Comparison of ENCODE assay signal across 29 mouse cellular contexts in genomic region chr14:122908075-122908474, GRCm38 (mm10). TPM values are rescaled to one million over a fixed set of nuclear protein-coding genes. Genes with fewer than 3 reads are reported as not detected.
DNase-seq lines count a peak whose midpoint lies in the region; ATAC-seq and TF ChIP-seq lines count a peak whose summit lies in the region.
"Had no signal": no experiment of that assay in that cellular context is flagged by ENCODE, and none has a peak within 500 bp of the region (broad histone marks: within the 10 kb centered on the region; RNA-seq: fewer than 3 reads in every experiment).

No protein-coding gene starts in this region.

- no peak overlapping the region for H3K4me3 ChIP-seq in liver, postnatal 0 days (ENCODE audit: low read depth, low read length)
- H3K4me3 ChIP-seq in liver, embryonic 11.5 days (ENCODE audit: low read depth, low read length) = no peak overlapping the region
- H3K4me3 ChIP-seq in forebrain, embryonic 15.5 days = no peak overlapping the region
- H3K4me3 ChIP-seq: embryonic facial prominence, embryonic 10.5 days; embryonic facial prominence, embryonic 15.5 days; forebrain, embryonic 13.5 days; heart, adult 2 months; heart, embryonic 12.5 days; megakaryocyte, embryonic 14.5 days had no signal

- DNase-seq in liver, postnatal 0 days = no peak
- no peak for DNase-seq in liver, embryonic 11.5 days (ENCODE audit: low spot score)
- DNase-seq in CD4-positive, CD25-positive, alpha-beta regulatory T cell, adult 2 months (ENCODE audit: low read depth, low spot score) = peak; percentile 61
- DNase-seq in CD8-positive naive resting alpha-beta T cell, adult 2 months (ENCODE audit: low read depth in 2 of 2, low spot score in 2 of 2) = peak; percentile 34 to 51
- peak; percentile 73 for DNase-seq in naive thymus-derived CD4-positive, alpha-beta T cell, adult 2 months (ENCODE audit: low read depth)
- DNase-seq: adrenal gland, adult 2 months; adrenal gland, postnatal 36 days; B cell, adult 2 months; cerebellum, postnatal 25 days; gastrocnemius, postnatal 14 days; heart, adult 2 months; kidney, adult 11 months; kidney, postnatal 14 days; layer of hippocampus, adult 9-11 months; liver; lung, adult 18-20 months; lung, postnatal 4 days; midbrain, embryonic 14.5 days; right cerebral cortex, postnatal 4 days; thymus, postnatal 4 days had no signal

- H3K9me3 ChIP-seq in liver, postnatal 0 days (ENCODE audit: low read length) = no peaks in the 10 kb centered on the region
- no peaks in the 10 kb centered on the region for H3K9me3 ChIP-seq in liver, embryonic 11.5 days (ENCODE audit: control insufficient read depth, low read length)
- peaks cover 4% of the 10 kb centered on the region; the same call in 1 of the 2 replicates for H3K9me3 ChIP-seq in forebrain, embryonic 15.5 days

- H3K9ac ChIP-seq in liver, postnatal 0 days (replicated peaks) = no peak overlapping the region
- H3K9ac ChIP-seq in liver, embryonic 11.5 days (ENCODE audit: low read depth, low read length) = no peak overlapping the region
- no peak overlapping the region for H3K9ac ChIP-seq in forebrain, embryonic 15.5 days (replicated peaks)
- H3K9ac ChIP-seq: embryonic facial prominence, embryonic 15.5 days; forebrain, embryonic 13.5 days; heart, embryonic 12.5 days had no signal

- no peak overlapping the region for H3K4me2 ChIP-seq in liver, postnatal 0 days (ENCODE audit: low read depth, low read length)
- H3K4me2 ChIP-seq in liver, embryonic 11.5 days = no peak overlapping the region
- no peak overlapping the region for H3K4me2 ChIP-seq in forebrain, embryonic 15.5 days (replicated peaks)
- H3K4me2 ChIP-seq: embryonic facial prominence, embryonic 15.5 days; forebrain, embryonic 13.5 days; heart, embryonic 12.5 days had no signal

- peaks cover under 1% of the 10 kb centered on the region; the same call in 1 of the 2 replicates for H3K4me1 ChIP-seq in liver, postnatal 0 days (ENCODE audit: insufficient read depth)
- no peaks in the 10 kb centered on the region for H3K4me1 ChIP-seq in liver, embryonic 11.5 days (replicated peaks; ENCODE audit: control insufficient read depth, insufficient read depth, low read length)
- peaks cover 11% of the 10 kb centered on the region for H3K4me1 ChIP-seq in forebrain, embryonic 15.5 days

- 0 out of 2 replicates have a peak overlapping the region, but pooled peaks have one; percentile 18 for H3K27ac ChIP-seq in liver, postnatal 0 days (ENCODE audit: low read depth)
- H3K27ac ChIP-seq in liver, embryonic 11.5 days (ENCODE audit: low read depth, low read length) = no peak overlapping the region
- H3K27ac ChIP-seq in forebrain, embryonic 15.5 days (replicated peaks) = no peak overlapping the region
- H3K27ac ChIP-seq: embryonic facial prominence, embryonic 10.5 days; embryonic facial prominence, embryonic 15.5 days; forebrain, embryonic 13.5 days; heart, adult 2 months had no signal

- TF ChIP-seq EP300 in liver, postnatal 0 days (IDR thresholded peaks at IDR 0.05; ENCODE audit: low read depth) = no peak

- H3K27me3 ChIP-seq in liver, postnatal 0 days (ENCODE audit: insufficient read depth, low read length) = no peaks in the 10 kb centered on the region
- H3K27me3 ChIP-seq in liver, embryonic 11.5 days (replicated peaks; ENCODE audit: control insufficient read depth, insufficient read depth, low read length) = no peaks in the 10 kb centered on the region
- H3K27me3 ChIP-seq in forebrain, embryonic 15.5 days = peaks cover 4% of the 10 kb centered on the region; the same call in 1 of the 2 replicates
- H3K27me3 ChIP-seq: embryonic facial prominence, embryonic 15.5 days; heart, embryonic 12.5 days had no signal

- no peaks in the 10 kb centered on the region for H3K36me3 ChIP-seq in liver, postnatal 0 days (replicated peaks; ENCODE audit: insufficient read depth, low read length)
- no peaks in the 10 kb centered on the region for H3K36me3 ChIP-seq in liver, embryonic 11.5 days (ENCODE audit: control insufficient read depth, insufficient read depth, low read length)
- no peaks in the 10 kb centered on the region for H3K36me3 ChIP-seq in forebrain, embryonic 15.5 days
- H3K36me3 ChIP-seq: embryonic facial prominence, embryonic 15.5 days had no signal

- ATAC-seq in liver, postnatal 0 days = no peak
- no peak for ATAC-seq in liver, embryonic 11.5 days (replicated peaks; ENCODE audit: low FRiP score)
- no peak for ATAC-seq in forebrain, embryonic 15.5 days (replicated peaks)
- no peak for ATAC-seq in granulocyte monocyte progenitor cell, adult 5-6 weeks (replicated peaks; ENCODE audit: poor library complexity, severe bottlenecking)
- ATAC-seq: forebrain, embryonic 13.5 days; hindbrain, embryonic 16.5 days; lung, postnatal 0 days had no signal

- TF ChIP-seq CTCF in liver, postnatal 0 days (IDR thresholded peaks at IDR 0.05; ENCODE audit: low read depth) = no peak

- WGBS in liver, postnatal 0 days (ENCODE audit: insufficient replicate concordance) = 78% methylated on average over 4 of the region's 4 CpGs
- 86% methylated on average over 4 of the region's 4 CpGs for WGBS in liver, embryonic 11.5 days
- 97% methylated on average over 4 of the region's 4 CpGs for WGBS in forebrain, embryonic 15.5 days

RNA-seq across cellular contexts. Expression of gene Ggact, which starts 5.5 kb away (rescaled TPM):
- polyA plus RNA-seq in liver, postnatal 0 days (2015; fragmentation: Nextera tagmentation; extraction: Ambion mirVana) = 74.0 and 78.4 TPM in 2 replicates
- polyA plus RNA-seq in liver, embryonic 11.5 days (2014; fragmentation: Nextera tagmentation; extraction: Ambion mirVana) = 16.9 and 18.8 TPM in 2 replicates
- 4.6 and 4.8 TPM in 2 replicates for polyA plus RNA-seq in forebrain, embryonic 15.5 days (2015; fragmentation: Nextera tagmentation; extraction: Ambion mirVana)
- 2.2 and 3.7 TPM in 2 replicates for total RNA-seq in granulocyte monocyte progenitor cell, adult 5-6 weeks (2014; fragmentation: Nextera tagmentation)
- total RNA-seq in granulocyte monocyte progenitor cell, adult 5-6 weeks (2017) = 0.31 and 2.3 TPM in 2 replicates

Comparison
In these comparisons a context has a peak if more than half of its experiments do, and no peak if none do; other contexts are left out.
1. DNase-seq: peak in CD4-positive, CD25-positive, alpha-beta regulatory T cell, adult 2 months (single experiment), CD8-positive naive resting alpha-beta T cell, adult 2 months (2 of 2) and naive thymus-derived CD4-positive, alpha-beta T cell, adult 2 months (single experiment); none in liver, postnatal 0 days (single experiment) and liver, embryonic 11.5 days (single experiment).